Mouse (Mus musculus): ENCODE data around the gene Olfr2. TPM values are rescaled to one million over a fixed set of nuclear protein-coding genes. Genes with fewer than 3 reads are reported as not detected.
A peak's percentile ranks its signal among the peaks of the same experiment; 100 is the strongest.
"Not testable (repeated sequence)": the region's sequence is repeated elsewhere in the genome, so short reads cannot be mapped to it uniquely, and the experiment has no call there.

Olfr2 gene
- not detected in 2 replicates for polyA plus RNA-seq (2015; fragmentation: Nextera tagmentation; extraction: Ambion mirVana)

DNA sequence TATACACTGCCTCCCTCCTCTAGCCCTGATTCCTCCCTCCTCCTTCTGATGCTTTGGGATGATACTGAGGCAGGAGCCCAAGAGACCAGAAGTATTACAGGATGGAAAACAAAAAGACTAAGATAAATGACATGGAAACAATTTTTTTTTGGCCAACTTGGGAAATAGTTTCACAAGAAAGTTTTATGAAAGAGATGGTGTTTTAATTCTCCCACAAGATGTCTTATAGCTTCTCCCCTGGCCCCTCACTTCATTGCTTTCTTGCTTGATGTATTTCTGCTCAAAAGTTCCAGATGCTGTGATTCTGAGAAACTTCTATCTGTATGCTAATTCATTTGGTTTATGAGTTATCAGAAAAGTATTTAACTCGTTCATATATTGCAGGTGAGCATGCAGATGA, at the start of gene Olfr2:
TSS of gene Olfr2 (minus strand) at position 101 of the 400 bp plus-strand sequence.
- Histone ChIP-seq H3K4me1 (replicated peaks) (no peaks in the 10 kb centered on the region), H3K36me3 (no peaks in the 10 kb centered on the region), H3K9ac (no peak within 1 kb of the TSS), H3K27me3 (replicated peaks) (no peaks in the 10 kb centered on the region), H3K27ac (no peak within 1 kb of the TSS), H3K4me3 (replicated peaks) (no peak within 1 kb of the TSS), H3K9me3 (no peaks in the 10 kb centered on the region), H3K4me2 (replicated peaks) (no peak within 1 kb of the TSS)
- ATAC-seq: no peak
- 30% methylated on average over 1 of the region's 1 CpGs for WGBS

DNA sequence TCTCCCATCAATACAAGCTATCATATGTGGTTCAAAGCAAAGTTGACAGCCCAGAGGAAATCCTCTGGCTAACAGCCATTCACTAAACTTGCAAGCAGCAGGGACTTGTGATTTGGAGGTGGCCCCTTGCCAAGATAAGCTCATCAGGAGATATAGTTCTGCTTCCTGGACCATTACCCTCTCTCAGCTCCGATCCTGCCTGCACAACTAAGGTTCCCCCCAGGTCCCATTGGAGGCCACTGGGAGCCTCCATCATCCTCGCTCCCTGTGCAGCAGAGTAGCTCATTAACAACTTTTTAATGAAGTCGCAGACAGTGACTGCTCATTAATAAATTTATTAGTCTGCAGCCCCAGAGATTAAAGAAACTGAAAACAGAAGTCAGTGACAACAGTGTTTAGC, 41.7 kb upstream of the Olfr2 start:
- Histone ChIP-seq H3K9ac (no peak overlapping the region), H3K4me3 (replicated peaks) (no peak overlapping the region), H3K4me1 (replicated peaks) (no peaks in the 10 kb centered on the region), H3K4me2 (replicated peaks) (no peak overlapping the region), H3K9me3 (no peaks in the 10 kb centered on the region), H3K27ac (no peak overlapping the region), H3K36me3 (no peaks in the 10 kb centered on the region), H3K27me3 (replicated peaks) (no peaks in the 10 kb centered on the region)
- ATAC-seq: no peak
- 39% methylated on average over 3 of the region's 3 CpGs for WGBS

DNA sequence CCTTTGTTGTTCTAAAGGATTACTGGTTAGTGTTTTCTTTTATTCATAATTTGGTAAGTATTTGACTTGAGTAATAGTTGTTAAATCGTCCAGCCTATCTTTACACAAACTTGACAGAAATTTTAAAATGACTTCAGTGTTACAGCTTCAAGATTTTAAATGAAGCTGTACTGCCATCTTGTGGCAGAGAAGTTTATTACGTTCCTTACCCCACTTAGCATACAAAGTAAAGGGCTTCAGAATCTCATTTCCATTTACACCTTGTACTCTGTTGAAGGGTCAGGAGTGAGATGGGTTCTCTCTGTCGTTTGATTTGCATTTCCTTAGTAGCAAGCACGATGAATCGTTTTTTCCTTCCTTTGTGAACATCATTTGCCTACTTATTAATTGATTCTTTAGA, 40.0 kb upstream of the Olfr2 start:
- Histone ChIP-seq H3K4me2 (replicated peaks) (no peak overlapping the region), H3K27ac (no peak overlapping the region), H3K4me3 (replicated peaks) (no peak overlapping the region), H3K36me3 (no peaks in the 10 kb centered on the region), H3K9me3 (no peaks in the 10 kb centered on the region), H3K27me3 (replicated peaks) (no peaks in the 10 kb centered on the region), H3K9ac (no peak overlapping the region), H3K4me1 (replicated peaks) (no peaks in the 10 kb centered on the region)
- ATAC-seq: peak; percentile 61; the same call in 1 of the 2 replicates
- WGBS: under 1% methylated on average over 5 of the region's 5 CpGs

DNA sequence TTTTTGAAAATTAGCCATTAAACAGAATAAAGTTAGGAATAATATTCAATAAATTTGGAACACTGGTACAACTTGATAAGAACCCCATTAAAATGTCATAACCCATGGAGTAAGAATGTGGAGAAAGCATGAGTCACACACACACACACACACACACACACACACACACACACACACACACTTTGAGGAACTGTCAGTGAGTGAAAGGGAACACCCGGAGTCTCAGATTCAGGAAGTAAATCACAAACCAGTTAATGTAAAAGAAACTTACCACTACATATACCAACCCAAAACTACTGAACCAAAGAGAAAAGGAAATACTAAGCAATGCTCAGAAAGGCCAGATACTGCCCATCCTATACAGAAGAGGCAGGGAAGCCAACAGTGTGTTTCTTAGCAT, 38.5 kb upstream of the Olfr2 start:
- no peaks in the 10 kb centered on the region for H3K4me1 ChIP-seq (replicated peaks)
- no peak overlapping the region for H3K9ac ChIP-seq
- no peaks in the 10 kb centered on the region for H3K9me3 ChIP-seq
- no peak overlapping the region for H3K4me2 ChIP-seq (replicated peaks)
- H3K27me3 ChIP-seq (replicated peaks): no peaks in the 10 kb centered on the region
- H3K36me3 ChIP-seq: no peaks in the 10 kb centered on the region
- WGBS: 58% methylated on average over 1 of the region's 1 CpGs
- ATAC-seq: no peak
- no peak overlapping the region for H3K4me3 ChIP-seq (replicated peaks)
- no peak overlapping the region for H3K27ac ChIP-seq

DNA sequence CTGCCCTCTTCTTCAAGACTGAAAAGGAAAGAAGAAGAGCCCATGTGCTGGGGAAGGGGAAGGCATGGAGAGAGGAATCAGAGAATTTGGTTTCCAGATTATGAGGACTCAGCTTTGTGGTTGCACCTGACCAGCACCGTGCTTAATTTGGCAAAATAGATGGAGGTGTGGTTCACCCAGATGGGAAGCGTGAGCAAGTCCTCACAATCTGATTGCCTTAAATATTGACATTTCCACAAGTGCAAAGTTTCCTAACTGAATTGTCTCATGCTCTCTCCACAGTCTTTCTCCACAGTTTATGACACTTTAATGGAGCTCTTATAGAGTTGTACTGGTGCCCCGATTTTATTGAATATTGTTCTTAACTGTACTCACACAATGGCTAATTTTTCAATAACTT, 37.3 kb upstream of the Olfr2 start:
- Histone ChIP-seq H3K4me1 (replicated peaks) (no peaks in the 10 kb centered on the region), H3K4me2 (replicated peaks) (no peak overlapping the region), H3K36me3 (no peaks in the 10 kb centered on the region), H3K27me3 (replicated peaks) (no peaks in the 10 kb centered on the region), H3K4me3 (replicated peaks) (no peak overlapping the region), H3K9me3 (no peaks in the 10 kb centered on the region), H3K9ac (no peak overlapping the region), H3K27ac (no peak overlapping the region)
- ATAC-seq: peak; percentile 60; the same call in 1 of the 2 replicates
- 69% methylated on average over 3 of the region's 3 CpGs for WGBS

DNA sequence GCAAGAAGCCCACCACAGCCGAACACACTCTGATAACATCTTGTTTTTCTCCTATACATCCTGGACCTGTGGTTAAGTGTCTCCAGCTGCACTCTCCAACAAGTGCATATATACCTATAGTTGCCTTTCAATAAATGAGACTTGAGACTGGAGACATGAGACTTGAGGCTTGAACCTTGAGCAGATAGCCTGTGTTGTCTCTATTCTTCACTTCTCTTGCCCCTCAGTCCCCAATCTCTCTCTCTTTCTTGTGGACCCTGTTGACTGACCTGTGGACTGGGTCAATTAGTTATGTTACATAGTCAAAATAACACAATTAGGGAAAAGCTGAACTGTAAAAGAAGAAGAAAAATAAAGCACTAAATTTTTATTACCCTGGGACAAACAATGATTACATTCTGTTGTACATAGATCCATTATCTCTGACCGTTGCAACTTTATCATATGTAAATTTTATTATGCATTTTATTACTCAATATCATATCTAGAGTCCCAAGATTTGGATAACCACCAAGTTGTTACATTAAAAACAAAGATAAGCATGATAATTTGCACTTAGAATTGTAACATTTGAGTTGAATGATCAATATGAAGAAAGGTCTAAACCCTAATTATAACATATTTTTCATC, 34.2 kb upstream of the Olfr2 start:
- no peaks in the 10 kb centered on the region for H3K9me3 ChIP-seq
- H3K4me3 ChIP-seq (replicated peaks): no peak overlapping the region
- H3K4me2 ChIP-seq (replicated peaks): no peak overlapping the region
- ATAC-seq: peak; percentile 79
- 69% methylated on average over 2 of the region's 2 CpGs for WGBS
- no peaks in the 10 kb centered on the region for H3K4me1 ChIP-seq (replicated peaks)
- H3K36me3 ChIP-seq: no peaks in the 10 kb centered on the region
- no peaks in the 10 kb centered on the region for H3K27me3 ChIP-seq (replicated peaks)
- no peak overlapping the region for H3K27ac ChIP-seq
- H3K9ac ChIP-seq: no peak overlapping the region

DNA sequence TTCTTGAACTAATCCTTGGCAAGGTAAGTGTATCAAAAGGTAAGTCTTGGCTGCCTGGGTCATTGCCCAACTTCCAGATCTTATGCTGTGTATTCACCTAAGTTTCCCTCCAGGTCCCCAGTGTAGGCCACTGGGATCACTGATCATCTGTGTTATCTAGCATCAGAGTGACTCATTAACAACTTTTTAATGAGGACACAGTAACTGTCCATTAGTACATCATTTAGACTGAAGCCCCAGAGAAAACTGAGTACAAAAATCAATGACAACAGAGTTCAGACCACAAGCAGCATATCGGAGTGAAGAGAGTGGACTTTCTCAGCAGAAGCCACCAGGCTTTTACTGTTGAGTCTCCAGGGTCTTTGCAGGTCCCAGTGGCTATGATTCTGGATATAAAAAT, 25.0 kb upstream of the Olfr2 start, which contains the start of gene Olfr713:
TSS of gene Olfr713 (plus strand) at position 301 of the 400 bp plus-strand sequence.
- Histone ChIP-seq H3K27ac (no peak within 1 kb of the TSS), H3K9ac (no peak within 1 kb of the TSS), H3K9me3 (no peaks in the 10 kb centered on the region), H3K4me1 (replicated peaks) (no peaks in the 10 kb centered on the region), H3K4me3 (replicated peaks) (no peak within 1 kb of the TSS), H3K27me3 (replicated peaks) (no peaks in the 10 kb centered on the region), H3K4me2 (replicated peaks) (no peak within 1 kb of the TSS), H3K36me3 (no peaks in the 10 kb centered on the region)
- ATAC-seq: no peak
- WGBS: 95% methylated on average over 1 of the region's 1 CpGs

DNA sequence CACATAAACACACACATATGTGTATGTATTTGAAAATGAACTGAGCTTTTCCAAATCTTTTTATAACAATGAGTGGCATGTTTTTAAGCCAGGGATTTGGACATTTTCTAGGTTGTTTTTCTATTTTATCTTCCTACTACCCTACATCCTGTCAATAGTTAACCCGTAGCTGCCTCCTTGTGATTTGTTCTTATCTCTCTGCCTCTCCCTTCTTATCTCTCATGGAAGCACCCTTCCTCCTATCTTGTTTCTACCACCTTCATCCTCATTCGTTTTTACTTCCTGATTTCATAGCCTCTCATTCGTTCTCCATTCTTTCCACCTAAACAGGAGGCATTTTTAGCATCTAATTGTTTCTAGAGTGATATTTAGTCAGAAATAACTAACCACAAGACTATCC, 1.7 kb downstream of the Olfr2 start:
- ATAC-seq: peak; percentile 83

DNA sequence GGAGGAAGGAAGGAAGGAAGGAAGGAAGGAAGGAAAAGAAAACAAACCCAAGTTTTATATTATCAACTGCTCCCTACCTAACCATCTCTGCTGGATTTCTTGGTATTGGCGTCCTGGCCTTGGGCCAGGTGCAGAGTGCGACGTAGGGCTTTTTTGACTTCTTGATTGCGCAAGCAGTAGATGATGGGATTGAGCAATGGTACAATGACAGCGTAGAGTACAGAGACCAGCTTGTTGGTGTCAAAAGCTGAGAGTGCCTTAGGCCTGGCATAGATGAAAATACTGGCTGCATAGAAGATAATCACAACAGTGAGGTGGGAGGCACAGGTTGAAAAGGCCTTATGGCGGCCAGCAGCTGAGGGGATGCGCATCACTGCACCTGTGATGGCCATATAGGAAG, 5.1 kb downstream of the Olfr2 start:
- Histone ChIP-seq H3K27ac (no peak overlapping the region), H3K27me3 (replicated peaks) (no peaks in the 10 kb centered on the region), H3K36me3 (no peaks in the 10 kb centered on the region), H3K9me3 (no peaks in the 10 kb centered on the region), H3K4me3 (replicated peaks) (no peak overlapping the region), H3K4me1 (replicated peaks) (no peaks in the 10 kb centered on the region), H3K9ac (no peak overlapping the region), H3K4me2 (replicated peaks) (no peak overlapping the region)
- peak; percentile 56; the same call in 1 of the 2 replicates for ATAC-seq
- WGBS: 78% methylated on average over 7 of the region's 7 CpGs

More for the DNA sequence above, 1.7 kb downstream of the Olfr2 start:
- Histone ChIP-seq H3K4me2 (replicated peaks) (no peak overlapping the region), H3K27me3 (replicated peaks) (no peaks in the 10 kb centered on the region), H3K9ac (no peak overlapping the region), H3K27ac (no peak overlapping the region), H3K4me1 (replicated peaks) (no peaks in the 10 kb centered on the region), H3K4me3 (replicated peaks) (no peak overlapping the region), H3K36me3 (no peaks in the 10 kb centered on the region), H3K9me3 (no peaks in the 10 kb centered on the region)
- 40% methylated on average over 3 of the region's 3 CpGs for WGBS

DNA sequence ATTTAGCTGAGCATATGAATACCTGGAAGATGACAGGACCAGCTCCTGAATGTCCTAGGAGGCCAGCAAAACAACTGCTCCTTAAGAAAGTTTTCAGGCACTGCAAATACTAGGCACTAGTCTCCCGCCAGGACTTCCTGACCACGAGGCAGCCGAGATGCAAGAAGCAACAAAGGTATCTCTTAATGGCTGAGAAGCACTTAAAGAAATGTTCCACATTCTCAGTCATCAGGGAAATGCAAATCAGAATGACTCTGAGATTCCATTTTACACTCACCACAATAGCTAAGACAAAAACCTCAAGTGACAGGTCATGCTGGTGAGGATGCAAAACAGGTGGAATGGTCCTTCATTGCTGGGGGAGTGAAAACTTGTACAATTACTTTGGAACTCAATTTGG, 20.6 kb downstream of the Olfr2 start:
- Histone ChIP-seq H3K9ac (no peak overlapping the region), H3K9me3 (no peaks in the 10 kb centered on the region), H3K36me3 (no peaks in the 10 kb centered on the region), H3K27me3 (replicated peaks) (no peaks in the 10 kb centered on the region), H3K4me3 (replicated peaks) (no peak overlapping the region), H3K4me1 (replicated peaks) (no peaks in the 10 kb centered on the region), H3K27ac (no peak overlapping the region), H3K4me2 (replicated peaks) (no peak overlapping the region)
- WGBS: 97% methylated on average over 3 of the region's 3 CpGs
- no peak for ATAC-seq

DNA sequence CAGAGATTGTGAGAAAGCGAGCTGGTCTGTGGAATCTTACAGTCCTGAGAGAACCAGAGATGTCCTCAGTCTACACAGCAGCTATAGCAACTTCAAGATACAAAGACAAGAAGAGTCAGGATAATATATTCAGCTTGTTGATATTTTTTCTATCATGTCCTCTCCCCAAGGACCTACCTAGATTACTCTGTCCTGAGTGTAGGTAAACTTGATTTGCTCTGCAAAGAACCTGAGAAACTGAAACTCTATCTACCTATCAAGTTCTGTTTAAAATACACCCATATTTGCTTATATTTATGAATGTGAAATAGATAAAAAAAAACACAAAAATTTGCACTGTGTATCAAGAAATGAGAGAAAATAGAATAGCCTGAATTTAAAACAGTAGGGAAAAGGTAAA, 30.5 kb downstream of the Olfr2 start, which contains the start of gene Olfr711:
TSS of gene Olfr711 (minus strand) at position 101 of the 400 bp plus-strand sequence.
- H3K4me1 ChIP-seq (replicated peaks): no peaks in the 10 kb centered on the region
- H3K9ac ChIP-seq: no peak within 1 kb of the TSS
- H3K4me2 ChIP-seq (replicated peaks): no peak within 1 kb of the TSS
- no peak within 1 kb of the TSS for H3K4me3 ChIP-seq (replicated peaks)
- 73% methylated on average over 1 of the region's 1 CpGs for WGBS
- H3K27ac ChIP-seq: no peak within 1 kb of the TSS
- no peaks in the 10 kb centered on the region for H3K9me3 ChIP-seq
- ATAC-seq: no peak
- no peaks in the 10 kb centered on the region for H3K36me3 ChIP-seq
- no peaks in the 10 kb centered on the region for H3K27me3 ChIP-seq (replicated peaks)

DNA sequence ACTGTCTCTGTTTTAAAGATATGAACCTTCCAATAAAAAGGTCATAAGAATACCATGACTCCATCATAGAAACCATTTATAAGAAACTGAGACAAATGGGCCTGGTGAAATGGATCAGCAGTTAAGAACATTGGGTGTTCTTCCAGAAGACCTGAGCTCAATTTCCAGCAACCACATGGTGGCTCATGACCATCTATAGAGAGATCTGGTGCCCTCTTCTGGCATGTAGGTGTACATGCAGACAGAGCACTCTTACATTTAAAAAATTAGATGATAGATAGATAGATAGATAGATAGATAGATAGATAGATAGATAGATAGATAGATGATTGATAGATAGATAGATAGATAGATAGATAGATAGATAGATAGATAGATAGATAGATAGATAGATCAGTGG, 38.4 kb downstream of the Olfr2 start:
- not testable (repeated sequence) for ATAC-seq; H3K36me3 ChIP-seq; H3K9ac ChIP-seq; H3K4me1 ChIP-seq (replicated peaks); H3K9me3 ChIP-seq; H3K27ac ChIP-seq; H3K4me2 ChIP-seq (replicated peaks); H3K4me3 ChIP-seq (replicated peaks); H3K27me3 ChIP-seq (replicated peaks)

DNA sequence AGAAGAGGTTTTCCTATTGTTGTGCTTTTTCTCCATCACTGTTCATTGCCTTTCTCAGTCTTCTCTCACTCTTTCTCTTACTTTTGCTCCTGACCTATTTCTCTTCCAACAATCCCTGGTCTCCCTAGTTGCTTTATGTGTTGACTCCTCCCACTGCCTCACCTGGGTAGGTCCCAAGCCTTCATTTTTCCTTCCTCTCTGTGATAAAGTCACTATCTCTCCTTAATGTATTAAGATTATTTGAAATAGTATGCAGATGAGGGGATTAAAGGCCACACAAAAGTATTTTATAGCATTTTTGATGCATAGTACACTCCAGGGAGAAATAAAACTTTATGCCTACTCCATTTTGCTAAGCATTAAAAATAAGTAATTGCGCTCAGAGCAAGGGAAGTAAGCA, 42.0 kb downstream of the Olfr2 start, which contains the start of gene Olfr6:
TSS of gene Olfr6 (minus strand) at position 101 of the 400 bp plus-strand sequence.
- Histone ChIP-seq H3K9ac (no peak within 1 kb of the TSS), H3K4me3 (replicated peaks) (no peak within 1 kb of the TSS), H3K27me3 (replicated peaks) (no peaks in the 10 kb centered on the region), H3K4me2 (replicated peaks) (no peak within 1 kb of the TSS), H3K27ac (no peak within 1 kb of the TSS), H3K36me3 (no peaks in the 10 kb centered on the region), H3K4me1 (replicated peaks) (no peaks in the 10 kb centered on the region), H3K9me3 (no peaks in the 10 kb centered on the region)
- WGBS: 88% methylated on average over 1 of the region's 1 CpGs
- ATAC-seq: no peak

All from intestine, embryonic 15.5 days (tissue).